Mouse (Mus musculus) MEL (cell line): ENCODE results near the gene Trim65.

Experiments used
- BHLHE40 ChIP-seq: IDR thresholded peaks from 2 replicates; pipeline ENCODE4 v1.6.1; 2012; ENCODE audit warnings: low read depth, mild to moderate bottlenecking, inconsistent platforms, low read length, improper control_type of control experiment, borderline replicate concordance
- CHD2 ChIP-seq: IDR thresholded peaks from 2 replicates; pipeline ENCODE4 v1.6.1; 2011; ENCODE audit warnings: low read length, improper control_type of control experiment
- CTCF ChIP-seq, 3 experiments: IDR thresholded peaks in 2 of 3; conservative IDR thresholded peaks in 1 of 3; 2 replicates each; pipeline ENCODE4 v1.5.1; 2011 to 2012; ENCODE audit warnings: low read length in 3 of 3, low read depth in 2 of 3, mild to moderate bottlenecking in 2 of 3, improper control_type of control experiment in 1 of 3, inconsistent platforms in 1 of 3, mixed read lengths in 1 of 3, moderate library complexity in 1 of 3; ENCODE audit not compliant: control insufficient read depth in 1 of 3, insufficient read depth in 1 of 3, poor library complexity in 1 of 3, severe bottlenecking in 1 of 3
- E2F4 ChIP-seq: IDR thresholded peaks from 2 replicates; pipeline ENCODE4 v1.6.1; 2011; ENCODE audit warnings: low read depth, low read length, improper control_type of control experiment, borderline replicate concordance
- ELF1 ChIP-seq: IDR thresholded peaks from 2 replicates; pipeline ENCODE4 v1.6.1; 2014; ENCODE audit warnings: low read depth, mild to moderate bottlenecking, inconsistent platforms, low read length, improper control_type of control experiment, moderate library complexity
- EP300 ChIP-seq, 2 experiments: IDR thresholded peaks; 2 replicates each; pipeline ENCODE4 v1.6.1; 2011; ENCODE audit warnings: improper control_type of control experiment in 2 of 2, low read length in 2 of 2, low read depth in 1 of 2, mild to moderate bottlenecking in 1 of 2
- GABPA ChIP-seq: IDR thresholded peaks from 2 replicates; pipeline ENCODE4 v1.6.1; 2012; ENCODE audit warnings: low read depth, mild to moderate bottlenecking, inconsistent platforms, low read length, improper control_type of control experiment, moderate library complexity
- GATA1 ChIP-seq: IDR thresholded peaks from 2 replicates; pipeline ENCODE4 v1.6.1; 2011; ENCODE audit warnings: low read depth, low read length, improper control_type of control experiment
- MEF2A ChIP-seq: IDR thresholded peaks from 2 replicates; pipeline ENCODE4 v1.6.1; 2014; ENCODE audit warnings: low read depth, mild to moderate bottlenecking, inconsistent platforms, low read length, improper control_type of control experiment; ENCODE audit not compliant: poor library complexity, insufficient replicate concordance, severe bottlenecking; ENCODE audit errors: extremely low read depth
- MYB ChIP-seq: IDR thresholded peaks from 2 replicates; pipeline ENCODE4 v1.6.1; 2011; ENCODE audit warnings: mild to moderate bottlenecking, low read depth, low read length, improper control_type of control experiment
- MYC ChIP-seq: IDR thresholded peaks from 2 replicates; pipeline ENCODE4 v1.6.1; 2011; ENCODE audit warnings: low read depth, mild to moderate bottlenecking, low read length, improper control_type of control experiment, moderate library complexity
- POLR2A ChIP-seq, 2 experiments: IDR thresholded peaks; 2 replicates each; pipeline ENCODE4 v1.6.1; 2011 to 2012; ENCODE audit warnings: low read length in 2 of 2, mild to moderate bottlenecking in 2 of 2, control low read depth in 1 of 2, improper control_type of control experiment in 1 of 2, low read depth in 1 of 2, moderate library complexity in 1 of 2; ENCODE audit not compliant: control insufficient read depth in 1 of 2, insufficient read depth in 1 of 2, poor library complexity in 1 of 2
- TCF12 ChIP-seq: IDR thresholded peaks from 2 replicates; pipeline ENCODE4 v1.6.1; 2014; ENCODE audit warnings: low read depth, mild to moderate bottlenecking, inconsistent platforms, low read length, improper control_type of control experiment, moderate library complexity
- USF1 ChIP-seq: IDR thresholded peaks from 2 replicates; pipeline ENCODE4 v1.6.1; 2014; ENCODE audit warnings: low read depth, mild to moderate bottlenecking, inconsistent platforms, low read length, improper control_type of control experiment, moderate library complexity

DNA sequence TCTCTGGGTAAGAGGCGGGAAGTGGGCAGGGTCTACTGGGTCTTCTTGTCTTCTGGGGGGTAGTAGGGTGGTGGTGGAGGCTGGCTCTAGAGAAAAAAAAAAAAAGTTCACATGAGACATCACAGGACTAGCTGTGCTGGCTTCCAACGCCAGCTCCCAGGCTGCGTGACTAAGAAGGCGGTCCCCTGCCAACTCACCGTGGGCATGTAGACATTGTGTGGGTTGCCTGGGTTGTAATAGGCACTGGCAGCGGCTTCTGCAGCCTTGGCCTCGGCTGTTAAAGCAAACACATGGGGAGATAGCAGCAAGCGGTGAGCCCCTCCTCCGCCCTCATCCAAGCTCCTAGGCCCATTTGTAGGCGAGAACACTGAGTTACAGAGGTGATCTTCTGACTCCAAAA lies 51.4 kb downstream of the Trim65 start:
- TF ChIP-seq GATA1 (no peak), CTCF (IDR thresholded peaks at IDR 0.05 in 2 of 3, conservative IDR thresholded peaks at IDR 0.05 in 1 of 3; ENCODE audit: control insufficient read depth in 1 of 3, insufficient read depth in 1 of 3, low read depth in 2 of 3, low read length in 3 of 3, poor library complexity in 1 of 3, severe bottlenecking in 1 of 3) (no peak), USF1 (no peak), MYB (no peak), POLR2A (IDR thresholded peaks at IDR 0.05; ENCODE audit: control insufficient read depth in 1 of 2, insufficient read depth in 1 of 2, low read depth in 1 of 2, low read length in 2 of 2, poor library complexity in 1 of 2) (no peak), E2F4 (no peak), MYC (no peak), TCF12 (no peak), EP300 (IDR thresholded peaks at IDR 0.05; ENCODE audit: low read depth in 1 of 2, low read length in 2 of 2) (no peak), ELF1 (no peak), MEF2A (no peak), GABPA (no peak), BHLHE40 (no peak), CHD2 (no peak)
